Mouse (Mus musculus): Measurements from ENCODE around the gene Rgs3.

The Rgs3 gene

DNA sequence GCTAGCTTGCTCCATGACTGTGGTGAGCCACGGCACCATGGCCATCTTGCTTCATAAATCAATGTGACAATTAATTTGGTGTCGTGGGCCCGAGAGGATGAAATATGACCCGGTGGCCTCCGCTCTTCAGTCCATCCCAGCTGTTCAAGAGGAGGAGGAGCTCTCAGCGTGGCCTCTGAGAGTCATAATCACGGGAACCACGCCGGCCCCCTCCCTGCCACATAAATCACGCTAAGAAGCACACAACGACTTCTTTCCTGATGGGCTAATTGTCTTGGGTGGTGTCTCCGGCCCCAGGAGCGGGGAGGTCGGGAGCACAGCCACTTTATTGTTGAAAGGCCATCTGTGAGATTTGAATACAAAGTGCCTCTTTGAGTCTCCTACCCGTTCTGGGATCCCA, 99.6 kb downstream of the Rgs3 start:
- no peak for DNase-seq (ENCODE audit: low read depth)

DNA sequence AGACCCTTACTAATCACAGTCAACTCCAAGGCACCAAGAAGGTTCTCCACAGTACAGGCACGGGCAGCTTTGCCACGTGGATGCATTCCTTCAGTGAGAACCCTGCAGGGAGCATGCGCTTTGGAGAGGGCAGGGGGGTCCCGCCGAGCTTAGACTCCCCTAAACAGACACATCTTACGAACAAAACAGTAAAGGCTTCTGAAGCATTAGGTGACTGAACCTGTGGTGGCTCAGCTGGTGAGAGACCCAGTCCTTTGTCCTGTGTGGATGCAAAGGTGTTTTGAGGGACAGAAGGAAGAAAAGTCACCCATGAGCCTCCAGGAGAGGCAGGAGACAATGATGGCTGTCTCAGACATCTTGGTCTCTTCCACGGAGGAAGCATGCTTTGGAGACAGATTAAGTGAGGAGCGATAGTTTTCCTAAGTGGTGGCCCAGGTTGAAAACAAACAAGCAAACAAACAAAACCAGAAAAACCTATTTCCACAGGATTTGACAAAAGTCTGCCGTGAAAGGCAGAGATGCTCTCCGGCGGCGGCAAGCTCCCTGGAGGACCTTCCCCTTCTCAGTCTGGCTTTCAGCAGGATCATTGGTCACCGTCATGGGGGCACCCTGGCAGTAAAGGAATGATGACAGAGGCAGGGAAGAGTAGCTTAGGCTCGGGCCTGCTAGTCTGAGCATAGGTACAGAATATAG, 100.4 kb downstream of the Rgs3 start:
- DNase-seq (ENCODE audit: low read depth), result no peak

DNA sequence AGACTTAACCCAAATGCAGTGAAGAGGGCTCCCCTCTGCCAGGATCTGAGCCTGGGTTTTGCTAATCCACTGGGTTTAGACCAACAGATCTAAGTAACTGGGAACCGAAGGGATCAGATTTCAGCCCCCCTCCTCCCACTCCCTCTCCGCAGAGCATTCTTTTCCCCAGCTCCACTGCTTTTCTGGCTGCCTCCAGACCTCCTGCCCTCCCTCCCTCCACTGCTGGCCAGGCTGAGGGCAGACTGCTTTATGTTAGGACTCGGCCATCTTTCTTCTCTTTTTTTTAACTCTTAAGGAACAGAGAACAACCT, 100.9 kb downstream of the Rgs3 start:
- no peak for DNase-seq (ENCODE audit: low read depth)

DNA sequence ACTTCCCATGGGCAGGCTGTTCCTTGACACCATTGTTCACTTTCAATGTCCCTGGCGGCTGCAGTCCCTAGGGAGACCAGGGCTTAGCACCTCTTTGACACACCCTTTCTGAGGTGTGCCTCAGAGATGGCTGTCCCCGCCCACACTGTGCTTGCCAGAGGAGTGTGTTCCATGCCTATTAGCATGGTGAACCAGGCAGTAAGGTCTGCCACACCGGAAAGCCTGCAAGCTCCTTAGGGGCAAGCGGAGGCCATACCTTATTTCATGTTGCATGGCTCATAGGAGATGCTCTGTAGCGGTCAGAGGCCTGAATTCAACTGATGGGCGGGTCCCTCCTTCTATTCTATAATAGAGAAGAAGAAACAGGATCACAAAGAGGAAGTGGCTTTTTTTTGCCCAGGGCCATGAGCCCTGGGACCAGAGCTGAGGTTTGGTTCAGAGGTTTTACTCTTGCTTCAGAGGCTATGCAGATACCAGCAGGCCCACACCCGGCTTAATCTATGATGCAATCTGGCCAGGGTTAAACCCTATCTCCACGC, 101.7 kb downstream of the Rgs3 start:
- peak; percentile 93 for DNase-seq (ENCODE audit: low read depth)

DNA sequence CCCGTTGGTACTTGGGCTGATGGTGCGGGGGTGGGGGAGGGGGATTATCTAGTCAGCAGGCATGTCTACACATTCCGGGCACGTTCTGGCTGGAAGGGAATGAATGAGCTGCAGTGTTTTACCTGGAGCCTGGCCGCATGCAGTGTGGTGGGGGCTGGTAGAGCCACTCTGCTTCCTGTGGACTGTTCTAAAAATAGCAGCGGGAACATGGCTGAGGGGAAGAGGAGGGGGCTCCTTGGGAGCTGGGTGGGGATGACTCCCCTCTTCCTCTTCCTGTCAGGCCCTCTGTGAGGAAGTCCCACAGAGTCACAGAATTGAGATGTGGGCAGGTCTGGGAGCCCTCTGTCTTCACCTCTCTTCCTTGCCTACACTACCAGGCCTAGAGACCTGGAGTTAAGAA, 103.7 kb downstream of the Rgs3 start:
- DNase-seq (ENCODE audit: low read depth), result peak; percentile 43

DNA sequence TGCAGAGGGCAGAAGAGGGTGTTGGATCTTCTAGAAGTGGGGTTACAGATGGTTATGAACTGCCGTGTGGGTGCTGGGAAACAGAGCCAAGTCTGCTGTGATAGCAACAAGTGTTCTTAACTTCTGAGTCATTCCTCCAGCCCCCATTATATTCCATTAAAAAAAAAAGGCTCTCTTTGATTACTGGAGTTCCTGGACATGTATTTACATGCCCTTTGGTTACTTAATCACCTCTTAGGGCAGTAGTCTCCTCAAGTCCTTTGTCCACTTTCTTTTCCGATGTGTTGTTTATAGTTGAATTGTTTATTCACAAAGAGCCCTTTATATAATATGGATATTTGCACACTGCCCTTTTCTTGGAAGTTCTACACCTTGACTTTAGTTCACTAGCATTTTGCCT, 106.2 kb downstream of the Rgs3 start:
- DNase-seq (ENCODE audit: low read depth), result no peak

DNA sequence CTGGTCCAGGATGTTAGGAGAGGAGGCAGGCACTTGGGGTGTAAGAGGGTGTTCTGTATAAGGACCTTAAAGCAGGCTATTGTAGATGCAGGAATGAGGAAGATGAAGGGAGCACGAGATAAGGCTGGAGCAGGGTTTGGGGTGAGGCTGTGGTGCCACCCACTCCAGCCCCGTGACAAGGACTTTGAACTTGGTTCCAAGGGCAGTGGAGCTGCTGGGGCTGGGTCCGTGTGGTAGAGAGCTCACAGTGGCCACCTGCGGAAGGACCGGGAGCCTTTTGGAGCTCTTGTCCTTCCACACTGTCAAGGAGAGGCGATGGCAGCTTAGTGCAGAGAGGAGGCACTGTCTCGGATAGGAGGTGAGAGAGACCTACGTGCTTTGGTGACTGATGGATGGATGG, 109.0 kb downstream of the Rgs3 start:
- no peak for DNase-seq (ENCODE audit: low read depth)

DNA sequence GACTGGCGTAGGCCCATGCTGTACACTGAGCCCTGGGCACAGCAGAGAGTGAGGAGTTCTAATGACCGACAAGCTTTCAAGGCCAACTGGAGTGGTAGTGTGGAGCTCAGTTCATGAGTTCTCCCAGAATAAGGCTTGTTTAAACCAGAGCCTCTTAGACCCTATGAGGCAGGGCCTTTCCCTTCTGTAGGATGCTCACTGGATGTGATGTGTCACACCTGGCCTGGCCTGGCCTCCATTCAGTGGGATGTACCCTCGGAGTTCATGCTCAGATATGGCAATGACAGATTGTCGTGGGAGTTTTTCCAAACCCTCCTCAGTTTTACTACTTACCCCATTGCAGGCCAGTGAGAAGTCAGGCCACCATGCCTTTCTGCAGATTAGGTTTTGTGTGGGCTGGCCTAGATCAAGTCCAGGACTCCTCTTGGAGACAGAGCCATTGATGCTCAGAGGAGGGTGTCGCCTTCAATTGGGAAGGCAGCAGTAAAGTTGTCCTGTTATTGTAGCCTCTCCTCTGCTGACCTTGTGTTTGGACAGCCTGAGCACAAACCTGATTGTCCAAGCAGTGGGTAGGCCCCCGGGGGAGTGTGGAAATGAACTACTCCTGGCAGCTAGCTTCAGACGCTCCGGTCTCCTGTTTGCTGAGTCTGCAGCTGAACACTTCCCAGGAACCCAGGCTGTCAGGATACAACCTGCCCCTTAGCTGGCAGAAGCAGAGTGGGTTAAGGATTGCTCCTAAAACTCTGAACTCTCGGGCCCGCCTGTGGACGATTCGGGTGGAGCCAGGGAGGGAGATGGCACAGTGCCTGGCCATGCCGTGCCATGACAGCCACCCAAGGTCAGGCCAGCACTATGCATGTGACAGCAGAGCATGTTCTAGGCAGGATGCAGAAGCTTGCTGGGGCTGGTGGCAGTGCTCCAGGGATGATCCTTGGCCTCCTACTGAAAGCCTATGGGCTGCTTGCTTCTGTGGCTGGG, 109.7 kb downstream of the Rgs3 start:
- DNase-seq (ENCODE audit: low read depth), result no peak

DNA sequence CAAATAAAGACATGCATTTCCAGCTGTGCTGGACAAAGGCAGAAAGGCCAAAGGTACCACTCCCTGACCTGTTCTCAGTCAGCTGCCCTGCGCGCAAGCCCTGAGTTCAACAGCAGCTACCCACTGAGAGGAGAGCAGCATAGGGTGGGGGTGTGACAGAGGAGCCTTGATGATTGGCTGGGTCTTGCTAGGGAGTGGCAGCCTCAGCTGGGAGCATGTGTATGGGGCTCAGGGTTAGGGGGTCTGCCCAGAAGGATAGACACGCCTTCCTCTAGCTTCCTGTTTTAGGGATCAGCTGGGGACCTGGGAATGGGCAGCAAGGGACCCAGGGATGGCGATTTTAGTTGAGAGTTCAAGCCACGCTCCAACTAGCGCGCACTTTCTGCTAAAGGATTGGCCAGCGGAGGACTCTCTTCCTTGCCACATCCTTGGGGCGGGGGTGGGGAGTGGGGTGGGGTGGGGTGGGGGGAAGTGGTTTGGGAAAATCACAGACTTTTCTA, 113.9 kb downstream of the Rgs3 start:
- no peak for DNase-seq (ENCODE audit: low read depth)

DNA sequence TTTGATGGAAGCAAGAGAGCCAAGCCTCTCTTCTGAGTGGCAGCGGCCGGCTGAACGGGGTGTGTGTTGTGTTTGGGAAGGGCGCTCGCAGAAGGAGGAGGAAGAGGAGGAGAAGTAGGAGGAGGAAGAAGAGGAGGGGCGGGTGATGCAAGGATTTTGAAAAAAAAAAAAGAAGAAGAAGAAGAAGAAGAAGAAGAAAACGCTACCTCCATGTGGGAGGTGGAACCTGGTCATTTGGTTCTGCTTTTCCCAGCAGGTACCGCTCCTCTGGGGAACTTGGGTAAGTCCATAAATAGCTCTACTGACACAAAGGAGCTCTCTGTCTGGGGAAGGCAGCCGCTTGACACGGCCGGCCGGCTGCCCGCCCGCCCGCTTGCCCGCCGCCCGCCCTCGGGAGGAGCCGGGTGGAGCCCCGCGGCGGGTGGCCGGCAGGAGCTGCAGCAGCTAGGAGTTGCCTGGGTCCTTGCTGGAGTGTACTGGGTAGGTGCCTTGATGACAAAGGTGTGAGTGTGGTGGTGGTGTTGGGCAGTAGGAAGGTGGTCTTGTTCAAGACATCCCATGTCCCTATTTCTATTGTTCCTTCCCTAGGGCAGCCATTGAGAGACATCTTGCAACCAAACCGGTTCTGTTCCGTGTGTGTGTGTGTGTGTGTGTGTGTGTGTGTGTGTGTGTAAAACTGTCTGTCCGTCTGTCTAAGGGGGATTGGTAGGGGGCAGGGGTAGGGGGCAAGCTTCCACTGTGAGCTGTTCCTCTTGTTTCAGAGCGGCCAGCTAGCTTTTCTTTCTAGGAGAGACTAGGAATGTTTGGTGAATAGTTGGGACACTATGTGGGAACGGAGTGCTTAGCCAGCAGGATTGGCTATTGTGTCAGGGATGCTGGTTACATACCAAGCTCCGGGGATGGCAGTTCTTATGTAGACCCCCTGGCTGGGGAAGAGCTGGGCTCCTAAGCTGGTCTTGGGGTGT, 114.7 kb downstream of the Rgs3 start:
- no peak for DNase-seq (ENCODE audit: low read depth)

DNA sequence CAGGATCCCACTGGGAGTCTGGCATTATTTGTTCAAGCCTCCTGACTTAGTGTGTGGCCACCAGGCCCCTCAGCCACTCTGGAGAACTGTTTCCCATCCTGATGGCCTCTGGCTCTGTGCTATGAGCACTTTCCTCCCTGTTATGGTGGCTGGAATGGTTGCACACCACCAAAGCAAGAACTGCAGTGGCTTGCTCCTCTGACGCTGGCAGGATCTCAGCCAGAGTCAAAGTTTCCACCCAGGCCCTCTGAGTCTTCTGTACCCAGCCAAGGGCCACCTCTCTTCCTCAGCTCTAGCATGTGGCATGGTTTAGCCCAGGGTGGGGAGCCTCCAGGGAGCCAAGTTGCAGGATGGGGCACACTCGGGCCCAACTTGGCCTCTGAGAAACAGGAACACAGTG, 115.7 kb downstream of the Rgs3 start:
- DNase-seq (ENCODE audit: low read depth), result no peak

DNA sequence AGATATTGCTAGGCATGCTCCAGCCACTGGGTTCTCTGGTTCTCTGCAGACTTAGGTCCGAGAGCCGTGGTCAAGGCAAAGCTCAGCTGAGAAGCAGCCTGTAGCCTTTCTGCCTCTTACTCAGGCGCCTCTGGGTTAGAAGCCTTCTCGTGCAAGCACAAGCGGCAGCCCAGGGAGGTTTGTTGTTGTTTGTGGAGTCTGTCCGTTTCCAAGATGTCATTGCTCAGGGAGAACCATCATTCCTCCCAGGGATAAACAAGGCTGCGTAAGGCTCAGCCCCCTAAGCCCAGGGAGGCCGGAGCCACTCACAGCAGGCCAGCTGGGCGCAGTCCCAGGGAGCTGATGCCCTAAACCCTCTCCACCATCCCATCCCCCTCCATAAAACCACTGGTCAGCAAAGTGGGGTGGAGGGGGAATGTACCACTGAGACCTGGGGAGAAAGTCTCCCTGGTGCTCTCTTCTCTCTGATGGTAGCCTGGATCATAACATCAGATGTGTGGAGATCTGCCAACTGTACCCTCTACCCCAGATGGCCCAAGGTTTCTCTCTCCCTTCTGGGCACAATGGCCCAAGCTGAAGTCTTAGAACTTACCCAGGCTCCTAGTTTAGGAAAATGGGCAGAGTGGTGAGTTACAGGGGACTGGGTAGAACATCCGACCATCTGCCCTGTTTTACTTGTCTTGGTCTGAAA, 117.5 kb downstream of the Rgs3 start:
- no peak for DNase-seq (ENCODE audit: low read depth)

DNA sequence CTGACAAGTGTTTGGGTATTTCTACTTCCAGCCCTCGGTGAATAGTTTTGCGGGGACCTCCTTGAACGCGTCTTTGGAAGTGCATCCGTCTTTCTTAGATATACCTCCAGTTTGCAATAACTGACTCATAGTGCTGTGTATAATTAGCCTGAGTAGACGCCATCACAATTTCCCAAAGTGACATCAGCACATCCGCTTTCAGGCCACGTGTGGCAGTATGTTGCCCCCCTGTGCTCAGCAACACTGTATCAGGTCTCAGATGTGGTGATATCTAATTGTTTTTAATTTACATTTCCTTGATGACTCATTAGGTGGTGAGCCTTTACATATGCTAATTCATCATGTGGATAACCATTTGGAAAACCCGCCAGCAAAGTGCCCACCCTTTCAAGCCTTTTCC, 119.5 kb downstream of the Rgs3 start:
- DNase-seq (ENCODE audit: low read depth), result peak; percentile 57

DNA sequence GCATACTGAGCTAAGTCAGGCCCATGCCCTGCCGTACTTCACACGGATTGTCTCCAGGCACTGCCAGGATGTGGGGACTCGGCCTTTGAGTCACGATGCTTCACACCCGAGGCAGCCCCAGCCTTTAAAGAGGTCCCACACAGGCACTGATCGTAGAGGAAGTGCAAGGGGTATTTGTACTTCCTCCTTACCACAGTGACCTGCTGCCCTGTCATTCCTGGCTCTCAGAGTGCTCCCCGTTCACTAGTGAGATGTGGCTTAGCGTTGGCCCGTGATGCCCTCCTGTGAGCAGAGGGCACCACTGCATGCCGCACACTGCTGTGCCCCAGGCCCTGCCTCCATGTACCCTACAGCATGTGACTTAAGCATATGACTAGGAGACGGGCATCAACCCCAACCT, 121.8 kb downstream of the Rgs3 start:
- DNase-seq (ENCODE audit: low read depth), result peak; percentile 76

DNA sequence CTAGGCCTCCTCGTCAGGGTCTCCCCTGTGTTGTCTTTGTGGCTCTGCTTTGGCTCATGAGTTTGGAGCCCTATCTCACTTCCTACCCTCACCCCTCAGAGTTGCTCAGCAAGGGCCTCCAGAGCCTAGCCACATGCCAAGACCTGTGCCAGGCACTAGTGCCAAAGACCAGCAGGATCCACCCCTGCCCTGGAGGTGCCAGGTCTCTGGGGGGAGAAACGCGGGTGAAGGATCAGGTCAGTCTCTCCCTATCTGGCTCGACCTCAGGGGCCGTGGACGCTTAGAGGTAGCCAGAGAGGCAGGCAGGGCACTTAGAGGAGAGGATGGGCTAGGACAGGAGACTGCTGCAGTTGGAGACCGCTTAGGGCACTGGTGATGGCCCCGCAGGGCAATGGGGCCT, 122.7 kb downstream of the Rgs3 start:
- no peak for DNase-seq (ENCODE audit: low read depth)

DNA sequence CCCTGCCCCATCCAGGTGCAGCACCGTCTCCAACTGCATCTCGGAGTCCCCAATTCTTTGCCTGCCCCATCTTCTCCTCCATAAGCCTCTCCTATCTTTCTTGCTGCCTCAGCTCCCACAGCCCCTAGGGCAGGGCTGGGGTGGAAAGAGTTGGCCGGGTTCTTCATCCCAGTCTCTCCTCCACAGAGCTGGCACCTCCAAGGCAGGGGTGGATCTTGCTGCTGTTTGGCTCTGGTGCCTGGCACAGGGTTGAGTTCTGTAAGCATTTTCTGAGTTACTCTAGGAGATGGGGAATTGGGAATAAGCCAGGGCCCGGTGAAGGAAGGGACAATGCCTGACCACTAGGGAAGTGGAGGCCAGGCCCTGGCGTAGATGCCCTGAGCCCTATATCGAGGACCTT, 123.5 kb downstream of the Rgs3 start:
- DNase-seq (ENCODE audit: low read depth), result no peak

DNA sequence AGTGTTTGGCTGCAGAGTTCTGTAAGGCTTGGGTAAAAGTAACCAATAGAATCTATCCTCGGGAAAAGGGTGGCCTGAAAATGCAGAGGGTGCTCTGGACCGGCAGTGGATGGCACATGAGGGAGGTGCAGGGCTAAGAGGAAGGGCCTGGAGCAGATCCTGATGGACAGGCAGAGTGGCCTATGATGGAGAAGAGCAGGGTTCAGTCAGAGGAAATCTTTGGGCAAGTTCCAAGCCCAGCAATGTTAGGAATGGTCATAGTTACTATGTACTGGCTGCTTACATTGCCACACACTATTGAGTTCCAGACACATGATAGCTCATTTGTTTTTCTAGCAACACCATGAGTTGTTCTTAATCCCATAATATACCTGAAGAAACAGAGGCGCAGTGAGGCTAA, 124.7 kb downstream of the Rgs3 start:
- DNase-seq (ENCODE audit: low read depth), result no peak

DNA sequence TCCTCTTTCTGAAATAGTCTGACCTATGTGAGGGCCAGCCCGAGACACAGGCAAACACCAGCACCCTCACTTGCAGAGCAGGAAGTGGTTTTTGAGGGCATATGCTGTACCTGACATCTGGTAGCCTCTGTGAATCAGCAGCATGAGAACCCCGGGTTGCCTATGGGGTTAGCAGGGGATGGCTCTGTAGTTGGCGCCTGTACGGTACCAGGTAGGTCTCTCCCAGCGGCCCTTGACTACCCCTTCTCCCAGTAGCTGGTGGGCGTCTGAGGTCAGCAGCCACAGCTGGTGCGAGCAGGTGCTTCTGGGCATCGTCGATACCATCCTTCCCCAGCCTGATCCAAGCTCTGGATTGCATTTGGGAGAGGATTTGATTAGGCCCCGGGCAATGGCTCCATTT, 125.6 kb downstream of the Rgs3 start:
- DNase-seq (ENCODE audit: low read depth), result peak; percentile 82

DNA sequence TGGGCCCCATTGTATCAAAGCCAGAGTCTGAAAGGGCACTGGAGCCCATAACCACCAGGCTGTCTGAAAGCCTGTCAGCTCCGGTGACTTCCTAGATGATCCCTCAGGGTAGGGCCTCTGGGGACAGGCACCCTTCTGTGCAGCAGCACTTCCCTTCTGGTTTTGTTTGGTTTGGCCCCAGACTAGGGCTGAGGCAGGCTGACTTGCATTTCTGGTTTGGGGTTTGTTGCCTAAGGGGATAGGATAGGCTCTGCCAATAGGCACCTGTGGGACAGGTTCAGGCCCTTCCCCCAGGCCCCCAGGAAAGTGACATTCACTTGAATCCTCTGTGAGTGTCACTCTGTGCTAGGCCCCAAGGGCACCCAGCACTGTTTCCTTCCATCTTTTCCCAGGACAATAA, 127.1 kb downstream of the Rgs3 start:
- DNase-seq (ENCODE audit: low read depth), result peak; percentile 69

DNA sequence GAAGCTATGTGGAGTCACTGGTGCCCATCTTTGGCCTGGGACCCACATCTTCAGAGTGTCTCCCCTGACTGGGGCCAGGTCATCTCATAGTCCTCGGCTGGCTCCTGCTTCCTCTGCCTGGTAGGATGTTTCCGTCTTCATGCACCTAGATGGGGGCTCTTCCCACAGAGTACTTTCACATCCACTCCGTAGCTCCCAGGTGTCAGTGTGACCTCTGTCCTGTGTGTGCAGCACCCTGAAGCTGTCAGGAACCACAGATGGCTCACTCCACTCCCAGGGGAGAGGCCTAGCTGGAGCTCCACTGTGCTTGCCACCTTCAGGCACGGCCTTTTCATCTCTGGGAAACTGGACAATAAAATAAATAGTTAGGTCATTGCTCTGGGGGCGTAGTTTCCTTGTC, 128.5 kb downstream of the Rgs3 start:
- DNase-seq (ENCODE audit: low read depth), result no peak

DNA sequence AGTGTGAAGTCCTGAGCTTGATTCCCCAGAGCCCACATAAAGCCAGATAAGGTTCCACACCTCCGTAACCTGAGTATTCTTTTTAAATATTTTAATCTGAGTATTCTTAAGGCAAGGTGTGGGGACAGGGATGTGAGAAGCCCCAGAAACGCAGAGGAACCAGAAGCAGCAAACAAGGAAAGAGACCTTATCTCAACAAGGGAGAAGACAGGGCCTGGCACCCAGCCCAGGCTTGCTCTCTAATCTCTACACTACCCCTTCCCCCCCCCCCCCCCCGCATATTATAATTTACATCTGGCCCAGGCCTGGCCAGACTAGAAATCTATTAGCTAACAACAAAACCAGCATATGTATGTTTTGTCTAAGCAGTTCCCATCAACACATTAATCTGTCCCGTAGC, 131.3 kb downstream of the Rgs3 start:
- DNase-seq (ENCODE audit: low read depth), result peak; percentile 21

Measured in 416B (cell line).